Mouse (Mus musculus): ENCODE measurements at regions not wholly inside any gene's neighbourhood (a gene's known extent, or its start where the extent isn't known, plus 50 kb on each side); places are given as distances from the start of the nearest gene placed in this dataset.

DNA sequence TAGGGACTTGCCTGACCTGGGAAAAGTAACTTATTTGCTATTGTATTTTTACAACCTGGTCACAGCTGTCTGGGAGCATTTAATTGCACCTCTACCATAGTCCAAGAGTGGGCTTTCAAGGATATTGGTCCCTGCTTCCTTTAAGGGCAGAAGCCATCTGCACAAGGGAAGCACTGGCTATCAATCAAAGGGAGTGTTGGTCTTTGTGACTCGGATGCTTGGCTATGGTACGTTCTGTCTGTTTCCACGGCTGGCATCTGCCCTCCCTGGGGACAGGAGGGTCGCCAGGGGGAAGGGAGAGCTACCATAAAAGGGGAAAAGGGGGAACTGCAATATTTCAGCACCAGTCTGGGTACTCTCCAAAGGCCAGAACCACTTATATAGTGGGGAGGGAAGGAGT is 190.7 kb upstream of the Cenpq start:
- no peak overlapping the region for H3K4me2 ChIP-seq
- WGBS, result 67% methylated on average over 4 of the region's 4 CpGs
- no peaks in the 10 kb centered on the region for H3K4me1 ChIP-seq
- H3K27me3 ChIP-seq, result no peaks in the 10 kb centered on the region
- no peak for ATAC-seq (ENCODE audit: low FRiP score)
- H3K36me3 ChIP-seq (replicated peaks), result no peaks in the 10 kb centered on the region
- no peak overlapping the region for H3K4me3 ChIP-seq (replicated peaks)
- no peak overlapping the region for H3K27ac ChIP-seq
- H3K9ac ChIP-seq, result no peak overlapping the region
- H3K9me3 ChIP-seq, result no peaks in the 10 kb centered on the region

- H3K4me1 ChIP-seq, result no peaks in the 10 kb centered on the region
- H3K4me2 ChIP-seq, result no peak overlapping the region
- H3K9me3 ChIP-seq, result no peaks in the 10 kb centered on the region
- H3K36me3 ChIP-seq (replicated peaks), result no peaks in the 10 kb centered on the region
- ATAC-seq (ENCODE audit: low FRiP score), result no peak
- no peak overlapping the region for H3K9ac ChIP-seq
- H3K27ac ChIP-seq, result no peak overlapping the region
- no peak overlapping the region for H3K4me3 ChIP-seq (replicated peaks)
- H3K27me3 ChIP-seq, result no peaks in the 10 kb centered on the region
Observed at GRCm38 (mm10) chr17:41122939-41123338, 188.1 kb upstream of the Cenpq start.

DNA sequence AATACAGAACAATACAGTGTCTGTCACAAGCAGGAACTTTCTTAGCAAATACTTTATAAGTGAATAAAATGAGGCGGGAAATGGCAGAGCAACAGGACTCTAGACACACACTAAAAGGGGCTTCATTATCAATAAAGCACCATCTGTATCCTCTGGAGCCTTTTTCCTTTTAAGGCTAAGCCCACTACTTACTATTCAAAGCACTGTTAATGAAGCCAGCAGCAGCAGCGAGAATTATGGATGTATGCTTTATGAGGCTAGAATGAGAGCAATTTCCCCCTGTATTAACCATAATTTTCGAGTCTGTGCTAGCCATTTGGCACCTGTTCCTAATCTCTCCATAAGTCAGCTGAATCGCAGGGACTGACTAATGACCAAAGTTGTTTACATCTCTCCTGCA is 169.1 kb upstream of the Cenpq start:
- no peak for ATAC-seq (ENCODE audit: low FRiP score)
- no peaks in the 10 kb centered on the region for H3K9me3 ChIP-seq
- no peak overlapping the region for H3K4me3 ChIP-seq (replicated peaks)
- H3K27me3 ChIP-seq, result no peaks in the 10 kb centered on the region
- H3K27ac ChIP-seq, result no peak overlapping the region
- H3K9ac ChIP-seq, result no peak overlapping the region
- H3K36me3 ChIP-seq (replicated peaks), result no peaks in the 10 kb centered on the region
- 63% methylated on average over 4 of the region's 4 CpGs for WGBS
- H3K4me2 ChIP-seq, result no peak overlapping the region
- no peaks in the 10 kb centered on the region for H3K4me1 ChIP-seq

GRCm38 (mm10) chr17:41070874-41071273 is 136.0 kb upstream of the Cenpq start:
- no peak overlapping the region for H3K27ac ChIP-seq
- H3K4me1 ChIP-seq, result no peaks in the 10 kb centered on the region
- H3K9me3 ChIP-seq, result no peaks in the 10 kb centered on the region
- H3K27me3 ChIP-seq, result no peaks in the 10 kb centered on the region
- H3K4me3 ChIP-seq (replicated peaks), result no peak overlapping the region
- 21% methylated on average over 2 of the region's 2 CpGs for WGBS
- H3K9ac ChIP-seq, result no peak overlapping the region
- ATAC-seq (ENCODE audit: low FRiP score), result no peak
- no peaks in the 10 kb centered on the region for H3K36me3 ChIP-seq (replicated peaks)
- H3K4me2 ChIP-seq, result no peak overlapping the region
